8 mouse cellular contexts compared by ENCODE assay signal in the genomic region with DNA sequence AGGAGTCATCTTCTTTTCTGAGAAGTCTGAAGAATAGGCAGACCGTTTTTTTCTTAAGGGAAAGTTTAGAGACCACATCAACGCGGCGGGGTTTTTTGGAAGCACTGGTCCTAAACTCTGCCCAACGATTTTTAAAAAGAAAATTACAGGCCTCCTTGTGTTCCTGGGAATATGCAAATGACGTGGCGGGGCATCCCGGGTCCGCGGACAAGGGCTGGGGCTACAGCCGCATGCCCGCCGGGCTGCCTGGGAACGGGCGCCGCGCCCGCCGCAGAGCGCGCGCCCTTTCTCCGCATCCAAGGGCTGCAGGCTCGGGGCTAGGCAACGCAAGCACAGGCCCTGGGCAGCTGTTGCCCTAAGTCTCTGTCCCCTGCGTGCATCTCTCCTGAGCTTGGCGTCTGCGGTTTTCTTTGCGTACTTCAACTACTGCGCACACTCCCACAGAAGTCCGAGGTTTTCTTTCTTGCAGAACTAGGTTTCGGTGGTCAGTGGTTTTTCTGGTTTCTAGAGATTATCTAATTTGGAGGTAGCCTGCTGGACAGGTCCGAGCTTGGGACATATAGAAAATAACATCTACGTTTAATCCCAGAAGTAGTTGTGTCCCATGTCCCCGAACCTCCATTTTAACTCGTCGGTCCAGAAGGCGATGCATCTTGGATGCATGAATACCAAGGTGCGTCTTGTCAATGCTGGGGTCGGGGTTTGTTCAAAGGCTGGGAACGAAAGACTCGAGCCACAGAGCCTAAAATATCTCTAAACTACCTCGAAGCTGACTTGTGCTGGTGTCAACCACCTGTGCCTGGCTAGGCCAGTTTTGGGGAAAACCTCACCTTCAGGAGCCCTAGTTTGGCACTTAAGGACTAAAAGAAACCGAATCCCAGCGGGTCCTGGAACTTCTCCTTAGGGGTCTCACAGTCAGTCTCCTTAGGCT. TPM values are rescaled to one million over a fixed set of nuclear protein-coding genes. Genes with fewer than 3 reads are reported as not detected.
DNase-seq lines count a peak whose midpoint lies in the region; ATAC-seq lines count a peak whose summit lies in the region.

No protein-coding gene starts in this region.

- H3K27me3 ChIP-seq in kidney, embryonic 15.5 days: peaks cover 94% of the 10 kb centered on the region
- peaks cover 81% of the 10 kb centered on the region for H3K27me3 ChIP-seq in neural tube, embryonic 13.5 days

- peak overlapping the region; percentile 13 for H3K4me3 ChIP-seq in kidney, embryonic 15.5 days (replicated peaks)
- H3K4me3 ChIP-seq in neural tube, embryonic 13.5 days: peak overlapping the region; percentile 31

- peak overlapping the region; percentile 41 for H3K4me2 ChIP-seq in kidney, embryonic 15.5 days
- H3K4me2 ChIP-seq in neural tube, embryonic 13.5 days: peak overlapping the region; percentile 52

- WGBS in kidney, embryonic 15.5 days: 4% methylated on average over 45 of the region's 45 CpGs
- whole genome bisulfite sequencing in neural tube, embryonic 13.5 days: 3% methylated on average over 45 of the region's 45 CpGs

- H3K9ac ChIP-seq in kidney, embryonic 15.5 days: no peak overlapping the region
- peak overlapping the region; percentile 61 for H3K9ac ChIP-seq in neural tube, embryonic 13.5 days

- no peak for ATAC-seq in kidney, embryonic 15.5 days (replicated peaks; ENCODE audit: low FRiP score)
- ATAC-seq in neural tube, embryonic 13.5 days (ENCODE audit: low read depth): no peak

- peak; percentile 9 for DNase-seq in adrenal gland, postnatal 10 days
- no peak for DNase-seq in adrenal gland, adult 18-20 months (ENCODE audit: low spot score in 2 of 2)
- DNase-seq in right cerebral cortex, postnatal 25 days: peak; percentile 17
- no peak for DNase-seq in right cerebral cortex, postnatal 14 days
- no peak for DNase-seq in gastrocnemius, postnatal 25 days
- DNase-seq in spleen, postnatal 10 days (ENCODE audit: low spot score in 2 of 2): no peak

- H3K4me1 ChIP-seq in kidney, embryonic 15.5 days: peaks cover 58% of the 10 kb centered on the region
- H3K4me1 ChIP-seq in neural tube, embryonic 13.5 days (replicated peaks): peaks cover 74% of the 10 kb centered on the region

- H3K36me3 ChIP-seq in kidney, embryonic 15.5 days: no peaks in the 10 kb centered on the region
- H3K36me3 ChIP-seq in neural tube, embryonic 13.5 days: no peaks in the 10 kb centered on the region

- H3K27ac ChIP-seq in kidney, embryonic 15.5 days: no peak overlapping the region
- peak overlapping the region; percentile 47 for H3K27ac ChIP-seq in neural tube, embryonic 13.5 days (replicated peaks)

- no peaks in the 10 kb centered on the region for H3K9me3 ChIP-seq in kidney, embryonic 15.5 days (replicated peaks)
- H3K9me3 ChIP-seq in neural tube, embryonic 13.5 days: no peaks in the 10 kb centered on the region

RNA-seq across cellular contexts. Expression of a gene that starts 6.1 kb away (rescaled TPM):
- 1 to 10 TPM; 1.7 to 1.9 TPM for total RNA-seq in adrenal gland, postnatal 10 days (2021)
- 1 to 10 TPM; 1.0 to 2.0 TPM for total RNA-seq in adrenal gland, adult 18-20 months (2021)
- polyA plus RNA-seq in kidney, embryonic 15.5 days (2015; fragmentation: Nextera tagmentation; extraction: Ambion mirVana): 2.3 and 2.8 TPM in 2 replicates
- polyA plus RNA-seq in neural tube, embryonic 13.5 days (2015; fragmentation: Nextera tagmentation; extraction: Ambion mirVana): 8.5 and 9.9 TPM in 2 replicates
- total RNA-seq in gastrocnemius, postnatal 25 days (2021): 1 to 10 TPM in 1 of 2 experiments, not detected in 1; 7.7 TPM

Comparison
In these comparisons a context has a peak if more than half of its experiments do, and no peak if none do; other contexts are left out.
1. DNase-seq: peak in adrenal gland, postnatal 10 days (single experiment) and right cerebral cortex, postnatal 25 days (single experiment); none in adrenal gland, adult 18-20 months (0 of 2), right cerebral cortex, postnatal 14 days (single experiment), gastrocnemius, postnatal 25 days (single experiment) and spleen, postnatal 10 days (0 of 2).